Mouse (Mus musculus): ENCODE data around the gene Metap1d. TPM values are rescaled to one million over a fixed set of nuclear protein-coding genes. Genes with fewer than 3 reads are reported as not detected.

Gene Metap1d
- polyA plus RNA-seq, 1 experiment from 2014 or later: 32.7 TPM

- H3K4me3 ChIP-seq: peak overlapping the region; percentile 39
- H3K9ac ChIP-seq: no peak overlapping the region
- H3K4me2 ChIP-seq: peak overlapping the region; percentile 64
- no peaks in the 10 kb centered on the region for H3K36me3 ChIP-seq
- WGBS: under 1% methylated on average over 57 of the region's 60 CpGs
- peak; percentile 77 for ATAC-seq (ENCODE audit: low read depth)
- no peaks in the 10 kb centered on the region for H3K9me3 ChIP-seq
- H3K27ac ChIP-seq (replicated peaks): no peak overlapping the region
- H3K27me3 ChIP-seq: peaks cover 99% of the 10 kb centered on the region
- peaks cover 23% of the 10 kb centered on the region for H3K4me1 ChIP-seq (replicated peaks)
These were observed 76.7 kb downstream of the Metap1d start for GRCm38 (mm10) chr2:71529511-71530351.

DNA sequence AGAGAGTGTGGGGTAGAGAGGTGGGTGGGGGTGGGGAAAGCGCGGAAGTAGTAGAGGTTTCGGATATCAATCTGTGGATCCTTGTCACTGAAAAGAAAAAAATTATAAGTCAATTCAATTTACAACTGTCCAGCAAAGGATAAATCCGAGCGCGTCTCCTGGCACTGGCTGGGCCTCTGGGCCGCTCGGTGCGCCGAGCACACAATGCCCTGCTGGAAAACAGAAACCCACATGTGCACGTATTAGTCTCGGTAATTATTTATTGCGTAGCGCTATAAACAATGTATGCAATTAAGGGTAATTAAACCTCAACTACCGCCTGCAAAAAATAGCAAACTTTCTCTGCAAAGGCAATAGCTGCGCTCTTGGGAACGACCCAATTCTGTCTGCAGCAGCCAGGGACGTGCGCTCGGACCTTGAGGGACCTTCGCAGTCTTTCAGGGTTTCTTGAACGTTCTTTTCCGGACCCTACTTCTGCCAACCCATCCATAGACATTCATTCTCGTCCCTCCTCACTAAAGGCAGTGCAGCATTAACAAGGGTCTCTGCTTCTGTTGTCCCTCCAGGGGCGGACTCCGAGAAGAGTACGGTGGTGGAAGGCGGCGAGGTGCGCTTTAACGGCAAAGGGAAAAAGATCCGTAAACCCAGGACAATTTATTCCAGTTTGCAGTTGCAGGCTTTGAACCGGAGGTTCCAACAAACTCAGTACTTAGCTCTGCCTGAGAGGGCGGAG lies 77.5 kb downstream of the Metap1d start:
- H3K4me1 ChIP-seq (replicated peaks): peaks cover 23% of the 10 kb centered on the region
- peak overlapping the region; percentile 39; the same call in 1 of the 2 replicates for H3K4me3 ChIP-seq

DNA sequence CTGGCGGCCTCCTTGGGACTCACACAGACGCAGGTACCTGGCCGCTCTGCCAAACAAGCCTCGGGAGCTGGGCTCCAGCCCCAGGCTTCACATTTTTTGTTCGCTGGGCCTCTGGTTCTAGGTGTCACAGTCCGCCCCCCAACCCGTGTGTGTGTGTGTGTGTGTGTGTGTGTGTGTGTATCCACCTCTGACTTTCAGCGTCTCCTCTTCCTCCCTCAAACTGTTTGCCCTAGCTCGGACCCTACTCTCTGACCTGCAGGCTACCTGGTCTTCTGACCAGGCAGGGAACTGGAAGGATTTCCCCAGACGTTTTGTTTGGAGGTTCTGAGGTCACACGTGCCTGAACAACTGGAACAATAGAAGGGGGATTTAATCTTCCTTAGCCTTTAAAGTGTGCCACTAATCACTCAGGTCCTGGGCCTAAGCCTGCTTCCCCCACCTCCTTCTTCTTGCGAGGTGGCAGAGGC lies 78.1 kb downstream of the Metap1d start:
- Histone ChIP-seq H3K9me3 (no peaks in the 10 kb centered on the region), H3K4me2 (no peak overlapping the region), H3K27me3 (peaks cover 96% of the 10 kb centered on the region), H3K9ac (no peak overlapping the region), H3K36me3 (no peaks in the 10 kb centered on the region), H3K27ac (replicated peaks) (no peak overlapping the region), H3K4me1 (replicated peaks) (peaks cover 23% of the 10 kb centered on the region), H3K4me3 (no peak overlapping the region)
- 2% methylated on average over 12 of the region's 12 CpGs for WGBS
- no peak for ATAC-seq (ENCODE audit: low read depth)

More for the DNA sequence above, 77.5 kb downstream of the Metap1d start:
- Histone ChIP-seq H3K9ac (no peak overlapping the region), H3K36me3 (no peaks in the 10 kb centered on the region), H3K4me2 (peak overlapping the region; percentile 64), H3K27ac (replicated peaks) (no peak overlapping the region), H3K9me3 (no peaks in the 10 kb centered on the region), H3K27me3 (peaks cover 98% of the 10 kb centered on the region)
- ATAC-seq (ENCODE audit: low read depth): no peak
- WGBS: under 1% methylated on average over 34 of the region's 34 CpGs

DNA sequence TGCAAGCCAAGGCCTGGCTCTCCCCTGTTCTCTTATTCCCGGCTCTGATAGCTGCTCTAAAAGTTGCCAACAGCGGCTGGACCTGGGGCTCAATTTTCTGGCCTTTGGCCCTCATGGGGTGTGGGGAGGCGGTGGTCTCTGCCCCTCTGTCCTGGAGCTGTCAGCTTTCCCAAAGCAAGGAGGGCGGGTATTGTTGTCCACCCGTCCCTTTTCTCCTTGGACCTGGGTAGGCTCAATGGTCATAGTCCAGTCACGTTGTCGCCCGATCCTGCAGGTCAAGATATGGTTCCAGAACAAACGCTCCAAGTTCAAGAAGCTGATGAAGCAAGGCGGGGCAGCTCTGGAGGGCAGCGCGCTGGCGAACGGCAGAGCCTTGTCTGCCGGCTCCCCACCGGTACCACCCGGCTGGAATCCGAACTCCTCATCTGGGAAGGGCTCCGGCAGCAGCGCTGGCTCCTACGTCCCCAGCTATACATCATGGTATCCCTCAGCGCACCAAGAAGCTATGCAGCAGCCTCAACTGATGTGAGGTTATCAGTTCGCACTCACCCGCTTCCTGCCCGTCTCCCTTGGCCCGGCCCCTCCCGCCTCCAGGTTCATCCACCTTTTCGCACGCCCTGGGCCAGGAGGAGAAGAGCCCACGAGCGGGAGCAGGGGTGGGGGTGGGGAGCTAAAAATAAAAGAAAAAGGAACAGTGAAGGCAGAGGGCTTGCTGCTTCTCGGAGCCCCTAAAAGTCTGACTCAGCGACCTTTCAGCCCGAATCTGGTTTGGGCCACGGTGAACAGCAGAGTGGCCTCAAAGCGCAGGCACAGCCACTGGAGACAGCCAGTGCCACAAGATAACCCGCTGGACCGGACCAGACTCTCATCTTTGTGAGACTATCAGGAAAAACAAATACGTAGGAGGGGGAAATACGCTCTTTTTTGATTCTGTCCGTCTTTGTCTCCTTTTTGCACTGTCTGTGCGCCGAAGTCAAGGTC lies 79.2 kb downstream of the Metap1d start:
- no peak overlapping the region for H3K4me2 ChIP-seq
- H3K9ac ChIP-seq: no peak overlapping the region
- H3K36me3 ChIP-seq: no peaks in the 10 kb centered on the region
- H3K27me3 ChIP-seq: peaks cover 96% of the 10 kb centered on the region
- ATAC-seq (ENCODE audit: low read depth): no peak
- H3K9me3 ChIP-seq: no peaks in the 10 kb centered on the region
- no peak overlapping the region for H3K4me3 ChIP-seq
- WGBS: 1% methylated on average over 43 of the region's 43 CpGs
- H3K4me1 ChIP-seq (replicated peaks): peaks cover 23% of the 10 kb centered on the region
- H3K27ac ChIP-seq (replicated peaks): no peak overlapping the region

DNA sequence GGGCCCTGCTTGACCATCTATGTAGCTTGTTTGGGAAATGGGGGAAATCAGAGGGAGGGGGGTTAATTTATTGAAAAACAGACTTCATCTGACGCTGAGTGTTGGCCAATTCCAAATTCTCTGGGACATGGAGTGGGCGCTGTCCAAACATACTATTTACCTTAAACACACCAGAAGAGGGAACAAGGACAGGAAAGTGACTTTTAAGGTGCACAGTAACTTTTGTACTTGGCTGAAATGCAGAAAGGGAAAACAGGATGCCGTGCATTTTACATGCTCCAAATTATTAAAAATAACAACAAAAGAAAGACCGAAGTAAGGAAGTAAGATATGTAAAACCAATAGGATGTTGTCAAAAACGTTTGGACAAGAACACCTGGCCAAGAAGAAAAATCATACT lies 80.0 kb downstream of the Metap1d start:
- Histone ChIP-seq H3K4me2 (no peak overlapping the region), H3K9me3 (no peaks in the 10 kb centered on the region), H3K9ac (no peak overlapping the region), H3K27ac (replicated peaks) (no peak overlapping the region), H3K4me1 (replicated peaks) (peaks cover 23% of the 10 kb centered on the region), H3K36me3 (no peaks in the 10 kb centered on the region), H3K27me3 (peaks cover 97% of the 10 kb centered on the region), H3K4me3 (no peak overlapping the region)
- WGBS: 10% methylated on average over 5 of the region's 5 CpGs
- ATAC-seq (ENCODE audit: low read depth): no peak

GRCm38 (mm10) chr2:71534242-71535052 lies 81.4 kb downstream of the Metap1d start:
- no peak overlapping the region for H3K4me3 ChIP-seq

DNA sequence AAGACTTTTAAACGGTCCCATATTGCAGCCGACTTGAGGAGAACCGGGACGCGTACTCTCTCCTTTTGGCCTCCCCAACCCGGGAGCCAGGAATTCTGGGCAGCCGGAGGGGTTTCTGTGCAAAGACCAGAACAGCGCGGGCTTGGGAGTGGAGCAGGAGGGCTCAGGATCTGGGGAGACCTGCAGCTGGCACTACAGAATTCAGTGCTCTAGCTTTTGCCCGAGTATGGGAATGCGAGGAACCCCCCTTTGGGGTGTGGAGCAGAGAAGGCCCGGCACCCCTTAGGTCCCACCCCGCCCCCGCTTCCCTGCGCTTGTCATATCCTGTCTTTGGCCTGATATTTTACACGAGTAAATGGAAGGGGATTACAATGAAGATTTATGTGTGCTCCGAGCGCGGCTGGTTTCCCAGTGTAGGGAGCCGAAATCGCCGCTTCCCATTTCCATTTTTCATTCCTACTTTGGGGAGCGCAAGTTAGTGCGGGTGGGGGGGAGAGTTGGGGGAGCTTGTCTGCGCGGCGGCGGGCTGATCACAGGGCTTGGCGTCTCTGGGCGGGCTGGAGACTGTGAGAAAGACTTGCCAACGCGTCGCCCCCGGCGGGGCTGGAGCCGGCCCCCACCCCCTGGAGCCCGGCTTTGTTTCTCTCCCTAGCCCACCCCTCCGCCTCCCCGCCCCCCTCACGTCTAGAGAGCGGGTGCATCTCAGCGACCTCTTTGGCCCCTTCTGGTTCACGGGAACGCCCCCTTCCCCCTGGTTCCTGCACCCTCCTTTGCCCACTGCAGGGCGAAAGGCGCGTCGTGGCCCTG lies 87.7 kb downstream of the Metap1d start:
- Histone ChIP-seq H3K4me2 (peak overlapping the region; percentile 28), H3K4me1 (replicated peaks) (peaks cover 30% of the 10 kb centered on the region), H3K27me3 (peaks cover 99% of the 10 kb centered on the region), H3K36me3 (no peaks in the 10 kb centered on the region), H3K9ac (no peak overlapping the region), H3K4me3 (peak overlapping the region; percentile 13), H3K9me3 (no peaks in the 10 kb centered on the region), H3K27ac (replicated peaks) (no peak overlapping the region)
- WGBS: 0% methylated on average over 41 of the region's 48 CpGs
- no peak for ATAC-seq (ENCODE audit: low read depth)

More at GRCm38 (mm10) chr2:71534242-71535052, 81.4 kb downstream of the Metap1d start:
- ATAC-seq (ENCODE audit: low read depth): no peak
- WGBS: 0% methylated on average over 20 of the region's 20 CpGs
- Histone ChIP-seq H3K9ac (no peak overlapping the region), H3K27ac (replicated peaks) (no peak overlapping the region), H3K4me1 (replicated peaks) (peaks cover 12% of the 10 kb centered on the region), H3K27me3 (peaks cover 97% of the 10 kb centered on the region), H3K9me3 (no peaks in the 10 kb centered on the region), H3K36me3 (no peaks in the 10 kb centered on the region), H3K4me2 (no peak overlapping the region)

DNA sequence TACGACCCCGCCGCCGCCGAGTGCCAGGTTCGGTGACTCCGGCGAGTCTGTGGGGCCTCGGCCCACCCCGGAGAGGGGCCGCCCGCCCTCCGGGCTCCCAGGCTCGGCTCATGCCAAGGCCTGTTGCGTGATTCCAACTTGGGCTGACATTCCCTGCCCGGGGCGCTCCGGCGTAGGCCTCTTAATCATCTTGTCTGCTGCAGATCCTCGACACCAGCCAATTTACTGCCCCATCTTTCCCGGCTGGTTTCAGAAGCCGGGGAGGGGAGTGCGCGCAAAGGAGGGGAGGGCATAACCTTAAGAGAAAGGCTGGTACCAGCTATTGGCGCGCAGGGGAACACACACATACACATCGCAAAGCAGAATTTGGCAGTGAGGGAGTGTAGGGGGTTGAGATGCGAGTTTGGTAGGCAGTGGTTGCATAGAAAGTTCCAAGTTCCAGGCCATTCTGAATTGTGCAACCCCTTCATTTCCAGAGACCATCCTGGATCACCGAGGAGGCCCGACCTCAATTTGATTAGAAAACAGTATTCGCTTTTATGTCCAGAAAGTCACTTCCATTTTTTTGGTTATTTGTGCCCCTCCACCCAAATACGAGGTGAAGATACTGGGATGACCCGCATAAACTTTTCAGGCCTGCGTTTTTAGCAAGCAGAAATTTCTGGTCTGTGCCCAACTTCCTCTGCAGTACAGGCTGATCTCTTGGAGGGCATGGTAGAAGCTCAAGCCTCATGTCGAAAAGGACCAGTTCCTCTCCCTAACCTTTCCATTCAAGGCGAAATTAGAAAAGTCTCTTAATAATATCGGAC lies 88.5 kb downstream of the Metap1d start:
- peak overlapping the region; percentile 13 for H3K4me3 ChIP-seq
- WGBS: under 1% methylated on average over 37 of the region's 37 CpGs

GRCm38 (mm10) chr2:71542227-71542815 lies 89.2 kb downstream of the Metap1d start:
- H3K36me3 ChIP-seq: no peaks in the 10 kb centered on the region
- no peak overlapping the region for H3K4me3 ChIP-seq
- no peak overlapping the region for H3K27ac ChIP-seq (replicated peaks)
- WGBS: 4% methylated on average over 11 of the region's 11 CpGs
- H3K9ac ChIP-seq: no peak overlapping the region
- ATAC-seq (ENCODE audit: low read depth): no peak
- no peaks in the 10 kb centered on the region for H3K9me3 ChIP-seq
- H3K4me2 ChIP-seq: no peak overlapping the region
- peaks cover 96% of the 10 kb centered on the region for H3K27me3 ChIP-seq
- peaks cover 42% of the 10 kb centered on the region for H3K4me1 ChIP-seq (replicated peaks)

More for the DNA sequence above, 88.5 kb downstream of the Metap1d start:
- Histone ChIP-seq H3K36me3 (no peaks in the 10 kb centered on the region), H3K27me3 (peaks cover 99% of the 10 kb centered on the region), H3K4me1 (replicated peaks) (peaks cover 38% of the 10 kb centered on the region), H3K9me3 (no peaks in the 10 kb centered on the region), H3K9ac (no peak overlapping the region), H3K4me2 (peak overlapping the region; percentile 28; the same call in 1 of the 2 replicates), H3K27ac (replicated peaks) (no peak overlapping the region)
- no peak for ATAC-seq (ENCODE audit: low read depth)
